8 mouse cellular contexts compared by ENCODE assay signal in genomic region chr19:61140342-61141206, GRCm38 (mm10). TPM values are rescaled to one million over a fixed set of nuclear protein-coding genes. Genes with fewer than 3 reads are reported as not detected.
DNase-seq lines count a peak whose midpoint lies in the region; ATAC-seq and TF ChIP-seq lines count a peak whose summit lies in the region.

Gene Zfp950, minus strand, starts transcription at chr19:61140840.

- no peaks in the 10 kb centered on the region for H3K9me3 ChIP-seq in kidney, embryonic 14.5 days (ENCODE audit: control insufficient read depth, low read length)
- no peaks in the 10 kb centered on the region for H3K9me3 ChIP-seq in limb, embryonic 15.5 days

- peak within 1 kb of the TSS; percentile 63 for H3K27ac ChIP-seq in bone marrow macrophage, adult 2 months (ENCODE audit: insufficient read depth, low read depth, low read length)
- no peak within 1 kb of the TSS for H3K27ac ChIP-seq in embryonic fibroblast, embryonic 13.5 days (ENCODE audit: insufficient read depth, low read length)
- no peak within 1 kb of the TSS for H3K27ac ChIP-seq in kidney, embryonic 14.5 days (ENCODE audit: low read depth, low read length)
- peak within 1 kb of the TSS; percentile 58 for H3K27ac ChIP-seq in limb, embryonic 15.5 days

- no peaks in the 10 kb centered on the region for H3K36me3 ChIP-seq in kidney, embryonic 14.5 days (ENCODE audit: control insufficient read depth, insufficient read depth, low read length)
- H3K36me3 ChIP-seq in limb, embryonic 15.5 days: no peaks in the 10 kb centered on the region

- DNase-seq in A20 (ENCODE audit: low read depth, low spot score): peak; percentile 93
- DNase-seq in heart, adult 9 months (ENCODE audit: low spot score in 2 of 2): peak; percentile 91 to 94
- peak; percentile 60 to 64 for DNase-seq in monocyte, adult 2 months (ENCODE audit: low read depth in 1 of 2, low spot score in 2 of 2)
- peak; percentile 89 to 92 for DNase-seq in spleen, postnatal 36 days (ENCODE audit: low spot score in 2 of 2)

- no peaks in the 10 kb centered on the region for H3K27me3 ChIP-seq in kidney, embryonic 14.5 days (ENCODE audit: control insufficient read depth, insufficient read depth, low read length)
- no peaks in the 10 kb centered on the region for H3K27me3 ChIP-seq in limb, embryonic 15.5 days

- peak within 1 kb of the TSS; percentile 74 for H3K4me2 ChIP-seq in kidney, embryonic 14.5 days (replicated peaks; ENCODE audit: low read depth, low read length)
- peak within 1 kb of the TSS; percentile 72 for H3K4me2 ChIP-seq in limb, embryonic 15.5 days

- peak; percentile 100 for ATAC-seq in kidney, embryonic 14.5 days (ENCODE audit: low FRiP score, low TSS enrichment)
- ATAC-seq in limb, embryonic 15.5 days (ENCODE audit: insufficient number of reproducible peaks, low FRiP score, low TSS enrichment, low read depth): peak; percentile 95

- under 1% methylated on average over 18 of the region's 18 CpGs for WGBS in kidney, embryonic 14.5 days
- WGBS in limb, embryonic 15.5 days: under 1% methylated on average over 18 of the region's 18 CpGs

- TF ChIP-seq CTCF in bone marrow macrophage, adult 2 months (IDR thresholded peaks at IDR 0.05; ENCODE audit: low read depth, low read length): no peak
- no peak for TF ChIP-seq CTCF in embryonic fibroblast, embryonic 13.5 days (IDR thresholded peaks at IDR 0.05; ENCODE audit: borderline replicate concordance, insufficient read depth, low read length)

- peak within 1 kb of the TSS; percentile 74 for H3K9ac ChIP-seq in kidney, embryonic 14.5 days (ENCODE audit: low read depth, low read length)
- peak within 1 kb of the TSS; percentile 64 for H3K9ac ChIP-seq in limb, embryonic 15.5 days

- peak within 1 kb of the TSS; percentile 82 for H3K4me3 ChIP-seq in bone marrow macrophage, adult 2 months (ENCODE audit: insufficient read depth, low read length)
- H3K4me3 ChIP-seq in embryonic fibroblast, embryonic 13.5 days (ENCODE audit: insufficient read depth, low read length): peak within 1 kb of the TSS; percentile 92
- H3K4me3 ChIP-seq in kidney, embryonic 14.5 days (ENCODE audit: low read length): peak within 1 kb of the TSS; percentile 89
- H3K4me3 ChIP-seq in limb, embryonic 15.5 days: peak within 1 kb of the TSS; percentile 64

- H3K4me1 ChIP-seq in bone marrow macrophage, adult 2 months (ENCODE audit: control insufficient read depth, insufficient read depth, low read length): peaks cover 7% of the 10 kb centered on the region
- 0 out of 2 replicates have a peak, but pooled peaks cover 3% of the 10 kb centered on the region for H3K4me1 ChIP-seq in embryonic fibroblast, embryonic 13.5 days (ENCODE audit: control insufficient read depth, insufficient read depth, low read length)
- H3K4me1 ChIP-seq in kidney, embryonic 14.5 days (ENCODE audit: control insufficient read depth, insufficient read depth, low read length): peaks cover 8% of the 10 kb centered on the region
- H3K4me1 ChIP-seq in limb, embryonic 15.5 days: peaks cover 6% of the 10 kb centered on the region

- TF ChIP-seq POLR2A in bone marrow macrophage, adult 2 months (IDR thresholded peaks at IDR 0.05; ENCODE audit: borderline replicate concordance, low read depth, low read length): no peak
- TF ChIP-seq POLR2A in embryonic fibroblast, embryonic 13.5 days (IDR thresholded peaks at IDR 0.05; ENCODE audit: low read depth, low read length): peak; percentile 80

RNA-seq across cellular contexts. Expression of gene Zfp950, which starts in this region (rescaled TPM):
- polyA plus RNA-seq in bone marrow macrophage, adult 2 months (2012; ENCODE audit: insufficient read depth, insufficient read length, missing spikeins): 38.3 and 39.8 TPM in 2 replicates
- polyA plus RNA-seq in embryonic fibroblast, embryonic 13.5 days (2011; ENCODE audit: insufficient read length, low read depth, missing spikeins): 24.6 and 39.8 TPM in 2 replicates
- 41.7 and 54.0 TPM in 2 replicates for polyA plus RNA-seq in kidney, embryonic 14.5 days (2014; fragmentation: Nextera tagmentation; extraction: Ambion mirVana)
- polyA plus RNA-seq in limb, embryonic 15.5 days (2015; fragmentation: Nextera tagmentation; extraction: Ambion mirVana): 39.6 and 51.9 TPM in 2 replicates

Comparison
In these comparisons a context has a peak if more than half of its experiments do, and no peak if none do; other contexts are left out.
1. H3K27ac ChIP-seq: peak in bone marrow macrophage, adult 2 months (single experiment) and limb, embryonic 15.5 days (single experiment); none in embryonic fibroblast, embryonic 13.5 days (single experiment) and kidney, embryonic 14.5 days (single experiment).
2. Peak in every context shown above with its lines, with median percentiles within 50 percentile points of each other: DNase-seq and H3K4me3 ChIP-seq.